Mouse (Mus musculus) midbrain, postnatal 0 days (tissue): ENCODE results near the gene Clasp2. TPM values are rescaled to one million over a fixed set of nuclear protein-coding genes. Genes with fewer than 3 reads are reported as not detected.

Experiments used
- ATAC-seq: fragments of 200-750 bp; cut with Nextera tagmentation; 2 replicates; pipeline ENCODE4 v1.8.0; 2017; ENCODE audit warnings: moderate number of reproducible peaks, mild to moderate bottlenecking, moderate TSS enrichment, moderate library complexity; ENCODE audit not compliant: low FRiP score
- DNase-seq: peaks from one replicate; pipeline ENCODE4 v3.0.0-alpha.2; 2015; ENCODE audit warnings: low spot score
- H3K27ac ChIP-seq: fragments of 300-500 bp; sonication (generic); 2 replicates; pipeline ENCODE4 v1.5.1; 2014; ENCODE audit warnings: low read depth, mild to moderate bottlenecking, low read length, mixed read lengths
- H3K27me3 ChIP-seq: fragments of 300-500 bp; sonication (generic); 2 replicates; pipeline ENCODE4 v1.6.1; 2014; ENCODE audit warnings: low read length, control low read depth, mixed read lengths; ENCODE audit not compliant: insufficient read depth
- H3K36me3 ChIP-seq: fragments of 300-500 bp; sonication (generic); 2 replicates; pipeline ENCODE4 v1.6.1; 2014; ENCODE audit warnings: low read length, control low read depth, mixed read lengths; ENCODE audit not compliant: insufficient read depth
- H3K4me1 ChIP-seq: fragments of 300-500 bp; sonication (generic); 2 replicates; pipeline ENCODE4 v1.6.1; 2014; ENCODE audit warnings: mild to moderate bottlenecking, control low read depth, antibody characterized with exemption, low read length, mixed read lengths; ENCODE audit not compliant: insufficient read depth
- H3K4me2 ChIP-seq: fragments of 300-500 bp; sonication (generic); 2 replicates; pipeline ENCODE4 v1.6.1; 2014; ENCODE audit warnings: low read depth, mild to moderate bottlenecking, low read length, mixed read lengths; ENCODE audit not compliant: poor library complexity, severe bottlenecking
- H3K4me3 ChIP-seq: fragments of 300-500 bp; sonication (generic); 2 replicates; pipeline ENCODE4 v1.5.1; 2014; ENCODE audit warnings: low read depth, mild to moderate bottlenecking, low read length, moderate library complexity
- H3K9ac ChIP-seq: fragments of 300-500 bp; sonication (generic); replicated peaks from 2 replicates; pipeline ENCODE4 v1.6.1; 2014; ENCODE audit warnings: mild to moderate bottlenecking, low read length, moderate library complexity, mixed read lengths; ENCODE audit not compliant: poor library complexity, severe bottlenecking
- H3K9me3 ChIP-seq: fragments of 300-500 bp; sonication (generic); 2 replicates; pipeline ENCODE4 v1.6.1; 2016; ENCODE audit warnings: low read length, control low read depth
- CTCF ChIP-seq: IDR thresholded peaks from 2 replicates; pipeline ENCODE4 v1.5.1; 2016; ENCODE audit warnings: antibody characterized with exemption, mild to moderate bottlenecking
- WGBS: fragments of 180-500 bp; shearing (Covaris S2); extraction: QIAGEN DNeasy Blood & Tissue Kit; methylation state at CpG from one replicate; pipeline ENCODE4 v1.1.7; 2014; 5-methylcytosine and 5-hydroxymethylcytosine counted together
- polyA plus RNA-seq: library from polyadenylated mRNA; unstranded; fragments of >200 nt; fragmentation: Nextera tagmentation; extraction: Ambion mirVana; gene quantifications from 2 replicates; pipeline ENCODE4 v1.2.1, GENCODE M21; 2015
- total RNA-seq: library from RNA; depleted of rRNA; stranded (reverse); fragments of >200 nt; gene quantifications from 2 replicates; pipeline ENCODE4 v1.2.3, GENCODE M21; 2014

The Clasp2 gene
- total and polyA plus RNA-seq, 2 experiments from 2014 or later, result 120 to 266 TPM

DNA sequence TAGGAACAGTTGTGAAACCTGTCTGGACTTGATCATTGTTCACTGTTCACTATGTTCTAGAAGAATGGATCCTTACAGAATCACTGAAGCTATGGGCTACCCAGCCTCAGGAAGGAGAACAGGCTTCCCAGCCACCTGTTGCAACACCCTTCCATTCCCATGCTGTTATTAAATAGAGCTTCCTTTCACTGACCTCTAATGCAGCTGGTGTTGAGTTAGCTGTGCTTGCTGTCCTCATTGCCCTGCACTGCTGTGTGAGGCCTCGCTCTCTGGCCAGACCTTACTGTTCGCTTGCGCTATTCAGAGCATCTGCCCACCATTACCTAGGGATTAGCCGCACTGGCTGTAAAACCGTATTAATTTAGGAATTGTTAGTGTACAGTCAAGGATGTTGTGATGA lies 96.2 kb downstream of the Clasp2 start:
- peaks cover 12% of the 10 kb centered on the region; the same call in 1 of the 2 replicates for H3K36me3 ChIP-seq
- no peaks in the 10 kb centered on the region for H3K27me3 ChIP-seq
- H3K4me2 ChIP-seq, result no peak overlapping the region
- no peak overlapping the region for H3K27ac ChIP-seq
- TF ChIP-seq CTCF, result no peak
- H3K4me3 ChIP-seq, result no peak overlapping the region
- H3K4me1 ChIP-seq, result no peaks in the 10 kb centered on the region
- DNase-seq (no peak), ATAC-seq (no peak)
- H3K9me3 ChIP-seq, result no peaks in the 10 kb centered on the region
- no peak overlapping the region for H3K9ac ChIP-seq
- 79% methylated on average over 5 of the region's 5 CpGs for WGBS

DNA sequence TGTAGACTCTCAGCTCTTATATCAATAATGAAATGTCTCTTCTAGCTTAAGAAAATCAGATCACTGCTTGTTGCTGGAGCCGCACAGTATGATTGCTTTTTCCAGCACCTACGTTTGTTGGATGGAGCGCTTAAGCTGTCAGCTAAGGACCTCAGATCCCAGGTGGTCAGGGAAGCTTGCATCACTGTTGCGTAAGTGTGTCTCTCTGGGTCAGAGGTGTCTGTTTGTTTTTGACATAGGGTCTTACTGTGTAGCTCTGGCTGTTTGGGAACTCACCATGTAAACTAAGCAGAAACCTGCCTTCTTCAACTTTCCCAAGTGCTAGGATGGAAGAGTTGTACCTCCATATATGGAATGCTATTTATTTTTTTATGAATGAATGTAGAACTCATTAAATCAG lies 102.8 kb downstream of the Clasp2 start:
- no peaks in the 10 kb centered on the region for H3K9me3 ChIP-seq
- no peaks in the 10 kb centered on the region for H3K27me3 ChIP-seq
- H3K4me2 ChIP-seq, result no peak overlapping the region
- 91% methylated on average over 4 of the region's 4 CpGs for whole genome bisulfite sequencing
- no peaks in the 10 kb centered on the region for H3K4me1 ChIP-seq
- ATAC-seq (no peak), DNase-seq (no peak)
- TF ChIP-seq CTCF, result no peak
- no peak overlapping the region for H3K9ac ChIP-seq
- peaks cover 21% of the 10 kb centered on the region for H3K36me3 ChIP-seq
- H3K4me3 ChIP-seq, result no peak overlapping the region
- no peak overlapping the region for H3K27ac ChIP-seq

DNA sequence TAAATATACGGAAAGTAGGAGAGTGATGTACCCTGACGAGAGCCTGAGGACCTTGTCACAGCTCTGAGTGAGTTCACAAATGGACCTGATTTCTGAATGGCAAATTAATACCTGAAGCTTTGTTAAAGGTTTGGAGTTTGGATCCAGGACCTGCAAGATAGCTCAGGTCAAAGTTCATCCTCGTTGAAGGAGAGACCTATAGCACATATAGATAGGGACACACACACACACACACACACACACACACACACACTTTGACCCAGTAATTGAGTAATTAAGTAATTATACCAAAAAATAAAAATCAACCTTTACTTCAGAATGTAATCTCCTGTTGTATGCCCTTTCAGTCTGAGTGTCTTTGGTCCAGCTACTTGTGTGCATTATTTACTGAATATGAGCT lies 114.2 kb downstream of the Clasp2 start:
- no peak overlapping the region for H3K4me2 ChIP-seq
- H3K9me3 ChIP-seq, result no peaks in the 10 kb centered on the region
- no peak for TF ChIP-seq CTCF
- H3K9ac ChIP-seq, result no peak overlapping the region
- peaks cover 49% of the 10 kb centered on the region for H3K36me3 ChIP-seq
- no peaks in the 10 kb centered on the region for H3K27me3 ChIP-seq
- no peak overlapping the region for H3K4me3 ChIP-seq
- no peak for ATAC-seq
- 95% methylated on average over 3 of the region's 3 CpGs for WGBS
- no peak overlapping the region for H3K27ac ChIP-seq
- no peaks in the 10 kb centered on the region for H3K4me1 ChIP-seq
- no peak for DNase-seq

DNA sequence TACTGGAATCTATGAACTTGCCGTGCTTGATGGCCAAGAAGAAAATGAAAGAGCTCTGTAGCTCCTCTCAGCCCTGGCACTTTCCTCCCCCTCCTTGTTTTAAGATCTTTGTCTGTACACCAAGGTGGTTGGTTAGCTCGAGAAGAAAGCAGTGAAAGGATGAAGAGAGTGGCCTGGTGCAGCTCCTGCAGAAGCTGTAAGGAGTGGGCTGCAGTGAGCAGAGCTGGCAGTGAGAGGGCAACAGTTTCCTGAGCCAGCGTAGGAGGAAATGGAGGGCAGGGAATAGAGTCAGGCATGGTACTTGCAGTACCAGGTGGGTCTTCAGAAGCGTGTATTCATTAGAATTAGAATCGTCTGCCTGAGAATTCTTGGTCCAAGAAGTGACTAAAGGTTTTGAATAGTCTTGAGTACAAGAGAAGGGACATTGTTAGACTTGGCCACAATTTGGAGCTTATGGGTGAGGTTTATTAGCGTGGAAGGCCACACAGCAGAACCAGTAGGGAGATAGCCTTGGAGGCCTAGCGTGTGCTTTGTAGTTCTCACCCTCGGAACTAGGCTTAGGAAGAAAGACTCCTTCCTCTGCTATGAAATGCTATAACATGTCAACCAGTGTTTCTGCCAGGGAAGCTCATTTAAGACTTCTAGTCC lies 116.1 kb downstream of the Clasp2 start:
- Histone ChIP-seq H3K4me1 (no peaks in the 10 kb centered on the region), H3K4me2 (no peak overlapping the region), H3K36me3 (peaks cover 44% of the 10 kb centered on the region), H3K9me3 (no peaks in the 10 kb centered on the region), H3K27me3 (no peaks in the 10 kb centered on the region), H3K4me3 (no peak overlapping the region), H3K9ac (no peak overlapping the region), H3K27ac (no peak overlapping the region)
- 88% methylated on average over 8 of the region's 8 CpGs for WGBS
- no peak for TF ChIP-seq CTCF
- DNase-seq (no peak), ATAC-seq (no peak)

DNA sequence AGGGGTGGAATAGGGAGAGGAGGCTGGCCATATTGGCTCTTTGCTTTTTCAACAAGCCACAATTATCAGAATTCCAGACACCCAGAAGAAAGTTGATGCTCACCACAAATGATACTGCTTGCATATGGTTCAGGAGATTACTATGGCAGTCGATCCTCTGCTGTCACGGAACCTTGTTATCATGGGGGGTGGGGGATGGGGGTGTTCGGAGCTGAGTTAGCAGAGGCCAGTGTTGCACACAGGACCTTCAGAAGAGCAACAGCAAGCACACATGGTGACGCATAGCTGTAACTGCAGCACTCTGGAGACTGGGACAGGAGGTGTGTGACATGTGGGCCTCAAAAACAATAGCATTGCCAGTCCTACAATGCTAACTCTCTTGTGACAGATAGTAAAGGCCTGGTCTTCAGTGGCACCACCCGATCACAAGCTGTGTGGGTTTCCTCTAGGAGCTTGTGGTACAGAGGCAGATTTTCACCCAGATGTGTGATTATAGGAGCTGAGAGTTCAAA lies 116.7 kb downstream of the Clasp2 start:
- no peak for TF ChIP-seq CTCF
- Histone ChIP-seq H3K27me3 (no peaks in the 10 kb centered on the region), H3K9me3 (no peaks in the 10 kb centered on the region), H3K36me3 (peaks cover 43% of the 10 kb centered on the region), H3K4me3 (no peak overlapping the region), H3K4me1 (no peaks in the 10 kb centered on the region), H3K27ac (no peak overlapping the region), H3K4me2 (no peak overlapping the region), H3K9ac (no peak overlapping the region)
- DNase-seq (no peak), ATAC-seq (no peak)
- WGBS, result 88% methylated on average over 5 of the region's 5 CpGs

DNA sequence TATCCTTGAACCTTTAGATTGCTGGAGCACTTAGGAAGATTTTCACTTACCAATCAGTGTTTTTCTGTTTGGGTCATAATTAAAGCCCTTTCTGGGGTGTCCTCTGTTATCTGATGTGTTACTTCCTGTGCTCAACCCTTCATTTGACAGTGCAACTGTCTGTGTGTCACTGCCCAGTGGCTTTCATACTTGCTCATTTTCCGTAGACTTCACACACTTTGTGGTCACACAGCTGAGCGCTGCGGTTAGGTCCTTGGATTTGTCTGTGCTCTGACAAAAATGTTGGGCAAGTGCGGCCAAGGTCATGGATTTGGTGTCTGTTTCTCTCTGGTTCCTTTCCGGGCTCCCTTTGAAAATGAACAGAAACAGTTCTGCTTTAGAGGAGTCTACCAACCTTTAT lies 118.1 kb downstream of the Clasp2 start:
- H3K27me3 ChIP-seq, result no peaks in the 10 kb centered on the region
- H3K27ac ChIP-seq, result no peak overlapping the region
- WGBS, result 95% methylated on average over 5 of the region's 5 CpGs
- no peak for DNase-seq
- TF ChIP-seq CTCF, result no peak
- no peak overlapping the region for H3K9ac ChIP-seq
- H3K36me3 ChIP-seq, result peaks cover 44% of the 10 kb centered on the region
- H3K9me3 ChIP-seq, result no peaks in the 10 kb centered on the region
- no peak overlapping the region for H3K4me2 ChIP-seq
- H3K4me3 ChIP-seq, result no peak overlapping the region
- no peak for ATAC-seq
- H3K4me1 ChIP-seq, result no peaks in the 10 kb centered on the region
